23 mouse cellular contexts compared by ENCODE assay signal in the genomic region with DNA sequence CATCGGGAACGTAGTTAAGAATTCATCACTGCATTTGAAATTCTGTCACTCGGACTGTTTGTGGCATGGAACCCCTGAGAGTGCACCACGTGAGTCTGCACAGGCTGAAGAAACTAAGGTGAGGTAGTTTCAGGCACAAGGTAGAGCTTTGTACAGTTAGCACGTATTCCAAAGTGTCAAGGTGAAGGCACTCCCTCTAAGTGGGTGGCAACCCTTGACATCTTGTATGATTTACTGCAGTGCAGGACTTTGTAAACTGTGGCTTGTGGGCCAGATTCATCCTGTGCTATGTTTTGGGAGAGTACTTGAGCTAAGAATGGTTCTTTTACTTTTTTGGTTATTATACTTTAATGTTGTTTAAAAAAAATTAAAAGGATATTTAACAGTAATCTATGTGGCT.
"Had no signal": no experiment of that assay in that cellular context is flagged by ENCODE, and none has a peak within 500 bp of the region (broad histone marks: within the 10 kb centered on the region; RNA-seq: fewer than 3 reads in every experiment).

No protein-coding gene starts in this region.

- H3K36me3 ChIP-seq: heart, embryonic 13.5 days; heart, embryonic 15.5 days; hindbrain, embryonic 10.5 days; hindbrain, embryonic 12.5 days; limb, embryonic 10.5 days; limb, embryonic 12.5 days; liver, embryonic 13.5 days; liver, embryonic 15.5 days had no signal

- H3K27ac ChIP-seq: gastrocnemius, adult 2 months; heart, adult 2 months; heart, embryonic 13.5 days; heart, embryonic 15.5 days; hindbrain, embryonic 10.5 days; hindbrain, embryonic 12.5 days; hindbrain, embryonic 14.5 days; left cerebral cortex, adult 2 months; limb, embryonic 10.5 days; limb, embryonic 12.5 days; liver, embryonic 13.5 days; liver, embryonic 15.5 days had no signal

- H3K4me2 ChIP-seq: heart, embryonic 11.5 days; heart, embryonic 13.5 days; heart, embryonic 15.5 days; hindbrain, embryonic 12.5 days; hindbrain, embryonic 14.5 days; limb, embryonic 12.5 days; liver, embryonic 11.5 days; liver, embryonic 13.5 days; liver, embryonic 15.5 days had no signal

- H3K4me3 ChIP-seq: gastrocnemius, adult 2 months; heart, adult 2 months; heart, embryonic 13.5 days; heart, embryonic 15.5 days; hindbrain, embryonic 10.5 days; hindbrain, embryonic 12.5 days; layer of hippocampus, adult 2 months; left cerebral cortex, adult 2 months; limb, embryonic 10.5 days; limb, embryonic 12.5 days; liver, embryonic 13.5 days; liver, embryonic 15.5 days had no signal

- H3K4me1 ChIP-seq: heart, embryonic 15.5 days; liver, embryonic 13.5 days; liver, embryonic 15.5 days had no signal

- ATAC-seq: hindbrain, embryonic 16.5 days; inflammation-experienced regulatory T-cells, adult 6 months had no signal

- H3K9me3 ChIP-seq: heart, embryonic 13.5 days; heart, embryonic 15.5 days; hindbrain, embryonic 10.5 days; hindbrain, embryonic 12.5 days; limb, embryonic 10.5 days; limb, embryonic 12.5 days; liver, embryonic 13.5 days; liver, embryonic 15.5 days had no signal

- H3K9ac ChIP-seq: heart, embryonic 13.5 days; heart, embryonic 15.5 days; hindbrain, embryonic 12.5 days; hindbrain, embryonic 14.5 days; limb, embryonic 12.5 days; liver, embryonic 13.5 days; liver, embryonic 15.5 days had no signal

- DNase-seq: gastrocnemius, adult 2 months; gastrocnemius, postnatal 10 days; gastrocnemius, postnatal 25 days; heart, adult 2 months; heart, postnatal 4 days; kidney, adult 18-20 months; kidney, postnatal 14 days; liver; liver, embryonic 13.5 days had no signal

- H3K27me3 ChIP-seq: heart, embryonic 13.5 days; heart, embryonic 15.5 days; hindbrain, embryonic 12.5 days; liver, embryonic 13.5 days; liver, embryonic 15.5 days had no signal
